Mouse (Mus musculus) erythroblast, embryonic 14.5 days (primary cell): ENCODE data around the gene Lrmda.

Source experiments
- GATA1 ChIP-seq: IDR thresholded peaks from 2 replicates; pipeline ENCODE4 v1.6.1; 2012; ENCODE audit warnings: low read length, inconsistent platforms, mixed read lengths
- TAL1 ChIP-seq: IDR thresholded peaks from 3 replicates; pipeline ENCODE4 v1.6.1; 2012; ENCODE audit warnings: low read length, inconsistent platforms, mixed read lengths

DNA sequence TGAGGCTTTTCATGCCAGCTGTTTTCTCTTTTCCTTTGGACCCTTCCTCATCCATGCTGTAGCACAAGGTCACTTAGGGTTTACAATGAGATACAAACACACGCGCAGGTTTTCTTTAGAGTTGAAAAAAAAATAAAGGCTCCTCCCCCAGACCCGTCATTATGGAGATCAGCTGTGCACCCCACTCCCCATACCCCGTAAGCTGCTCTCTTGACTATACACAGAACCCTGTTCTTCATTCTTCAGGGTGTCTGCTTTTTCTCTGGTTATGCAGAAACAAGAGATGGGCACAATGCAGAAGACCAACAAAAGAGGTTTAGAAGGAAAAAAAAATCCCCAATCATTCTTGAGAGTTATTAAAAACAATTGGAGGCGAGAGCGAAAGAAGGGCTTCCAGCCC, 16.8 kb downstream of the Lrmda start:
- no peak for TF ChIP-seq GATA1
- no peak for TF ChIP-seq TAL1
